Mouse (Mus musculus) limb, embryonic 11.5 days (tissue): ENCODE measurements around the gene Ncr1. TPM values are rescaled to one million over a fixed set of nuclear protein-coding genes. Genes with fewer than 3 reads are reported as not detected.
"Not testable (repeated sequence)": the region's sequence is repeated elsewhere in the genome, so short reads cannot be mapped to it uniquely, and the experiment has no call there.

Experiments used
- ATAC-seq: fragments of 200-750 bp; cut with Nextera tagmentation; 2 replicates; pipeline ENCODE4 v1.8.0; 2017; ENCODE audit warnings: low read depth; ENCODE audit not compliant: insufficient number of reproducible peaks, low FRiP score, low TSS enrichment
- DNase-seq: peaks from one replicate; pipeline ENCODE4 v3.0.0-alpha.2; 2015; ENCODE audit warnings: low spot score
- H3K27ac ChIP-seq: fragments of 300-500 bp; sonication (generic); replicated peaks from 2 replicates; pipeline ENCODE4 v1.5.1; 2014; ENCODE audit warnings: low read depth, mild to moderate bottlenecking, low read length
- H3K27me3 ChIP-seq: fragments of 300-500 bp; sonication (generic); 2 replicates; pipeline ENCODE4 v1.6.1; 2014; ENCODE audit warnings: mild to moderate bottlenecking, low read length, mixed read lengths; ENCODE audit not compliant: control insufficient read depth, insufficient read depth
- H3K36me3 ChIP-seq: fragments of 300-500 bp; sonication (generic); 2 replicates; pipeline ENCODE4 v1.6.1; 2014; ENCODE audit warnings: mild to moderate bottlenecking, low read length, moderate library complexity, mixed read lengths; ENCODE audit not compliant: control insufficient read depth, insufficient read depth
- H3K4me1 ChIP-seq: fragments of 300-500 bp; sonication (generic); 2 replicates; pipeline ENCODE4 v1.6.1; 2014; ENCODE audit warnings: low read length, mixed read lengths; ENCODE audit not compliant: control insufficient read depth, insufficient read depth
- H3K4me2 ChIP-seq: fragments of 300-500 bp; sonication (generic); 2 replicates; pipeline ENCODE4 v1.6.1; 2014; ENCODE audit warnings: low read depth, mild to moderate bottlenecking, moderate library complexity; ENCODE audit not compliant: severe bottlenecking
- H3K4me3 ChIP-seq: fragments of 300-500 bp; sonication (generic); 2 replicates; pipeline ENCODE4 v1.5.1; 2014; ENCODE audit warnings: low read depth, low read length
- H3K9ac ChIP-seq: fragments of 300-500 bp; sonication (generic); 2 replicates; pipeline ENCODE4 v1.6.1; 2014; ENCODE audit warnings: mild to moderate bottlenecking, low read length
- H3K9me3 ChIP-seq: fragments of 300-500 bp; sonication (generic); 2 replicates; pipeline ENCODE4 v1.6.1; 2016; ENCODE audit warnings: low read length; ENCODE audit not compliant: control insufficient read depth
- WGBS: fragments of 180-500 bp; shearing (Covaris S2); extraction: QIAGEN DNeasy Blood & Tissue Kit; methylation state at CpG from one replicate; pipeline ENCODE4 v1.1.7; 2014; 5-methylcytosine and 5-hydroxymethylcytosine counted together
- polyA plus RNA-seq: library from polyadenylated mRNA; unstranded; fragments of >200 nt; fragmentation: Nextera tagmentation; extraction: Ambion mirVana; gene quantifications from 2 replicates; pipeline ENCODE4 v1.2.1, GENCODE M21; 2014

Gene Ncr1
- not detected in 2 replicates for polyA plus RNA-seq

GRCm38 (mm10) chr7:4337509-4337908, at the start of gene Ncr1:
Gene Ncr1 (plus strand): TSS chr7:4337724.
- Histone ChIP-seq H3K9ac (no peak within 1 kb of the TSS), H3K36me3 (no peaks in the 10 kb centered on the region), H3K27me3 (no peaks in the 10 kb centered on the region), H3K4me1 (no peaks in the 10 kb centered on the region), H3K27ac (no peak within 1 kb of the TSS), H3K4me2 (no peak within 1 kb of the TSS), H3K9me3 (no peaks in the 10 kb centered on the region), H3K4me3 (no peak within 1 kb of the TSS)
- ATAC-seq (no peak), DNase-seq (no peak)

- no peak overlapping the region for H3K27ac ChIP-seq
- no peak for DNase-seq
- no peak overlapping the region for H3K4me3 ChIP-seq
- ATAC-seq: no peak
- H3K9ac ChIP-seq: no peak overlapping the region
- H3K27me3 ChIP-seq: no peaks in the 10 kb centered on the region
- no peaks in the 10 kb centered on the region for H3K9me3 ChIP-seq
- no peaks in the 10 kb centered on the region for H3K4me1 ChIP-seq
- H3K4me2 ChIP-seq: no peak overlapping the region
- 74% methylated on average over 5 of the region's 5 CpGs for WGBS
- H3K36me3 ChIP-seq: no peaks in the 10 kb centered on the region
Observed at GRCm38 (mm10) chr7:4292638-4293037, 44.9 kb upstream of the Ncr1 start.

GRCm38 (mm10) chr7:4297189-4297588, 40.3 kb upstream of the Ncr1 start:
- no peak overlapping the region for H3K27ac ChIP-seq
- ATAC-seq (no peak), DNase-seq (no peak)
- H3K4me1 ChIP-seq: no peaks in the 10 kb centered on the region
- H3K9me3 ChIP-seq: no peaks in the 10 kb centered on the region
- no peak overlapping the region for H3K9ac ChIP-seq
- H3K27me3 ChIP-seq: no peaks in the 10 kb centered on the region
- 52% methylated on average over 1 of the region's 1 CpGs for WGBS
- H3K4me2 ChIP-seq: no peak overlapping the region
- H3K36me3 ChIP-seq: no peaks in the 10 kb centered on the region
- no peak overlapping the region for H3K4me3 ChIP-seq

GRCm38 (mm10) chr7:4300166-4300565, 37.4 kb upstream of the Ncr1 start:
- Histone ChIP-seq H3K27ac (no peak overlapping the region), H3K4me2 (no peak overlapping the region), H3K9me3 (no peaks in the 10 kb centered on the region), H3K36me3 (no peaks in the 10 kb centered on the region), H3K9ac (no peak overlapping the region), H3K27me3 (no peaks in the 10 kb centered on the region), H3K4me1 (no peaks in the 10 kb centered on the region), H3K4me3 (no peak overlapping the region)
- no peak for DNase-seq
- no peak for ATAC-seq

- Histone ChIP-seq H3K9me3 (no peaks in the 10 kb centered on the region), H3K4me2 (no peak overlapping the region), H3K36me3 (no peaks in the 10 kb centered on the region), H3K4me3 (no peak overlapping the region), H3K27me3 (no peaks in the 10 kb centered on the region), H3K9ac (no peak overlapping the region), H3K27ac (no peak overlapping the region), H3K4me1 (no peaks in the 10 kb centered on the region)
- no peak for DNase-seq
- WGBS: 85% methylated on average over 1 of the region's 1 CpGs
- no peak for ATAC-seq
Observed at GRCm38 (mm10) chr7:4303457-4303856, 34.1 kb upstream of the Ncr1 start.

- not testable (repeated sequence) for H3K4me1 ChIP-seq, H3K27me3 ChIP-seq, H3K4me3 ChIP-seq, H3K27ac ChIP-seq, H3K9me3 ChIP-seq, H3K36me3 ChIP-seq, H3K4me2 ChIP-seq, DNase-seq, H3K9ac ChIP-seq, ATAC-seq
- 88% methylated on average over 2 of the region's 2 CpGs for WGBS
Observed at GRCm38 (mm10) chr7:4313109-4313508, 24.4 kb upstream of the Ncr1 start.

GRCm38 (mm10) chr7:4313531-4313930, 24.0 kb upstream of the Ncr1 start:
- H3K9ac ChIP-seq, H3K4me1 ChIP-seq, DNase-seq, H3K27ac ChIP-seq, H3K4me2 ChIP-seq, H3K27me3 ChIP-seq, ATAC-seq, H3K36me3 ChIP-seq, H3K9me3 ChIP-seq, H3K4me3 ChIP-seq: not testable (repeated sequence)
- WGBS: 90% methylated on average over 3 of the region's 3 CpGs

- DNase-seq: no peak
- 79% methylated on average over 2 of the region's 2 CpGs for WGBS
- Histone ChIP-seq H3K4me1 (no peaks in the 10 kb centered on the region), H3K9me3 (no peaks in the 10 kb centered on the region), H3K4me2 (no peak overlapping the region), H3K36me3 (no peaks in the 10 kb centered on the region), H3K27me3 (no peaks in the 10 kb centered on the region), H3K4me3 (no peak overlapping the region), H3K9ac (no peak overlapping the region), H3K27ac (no peak overlapping the region)
- no peak for ATAC-seq
Observed at GRCm38 (mm10) chr7:4323301-4323700, 14.2 kb upstream of the Ncr1 start.

GRCm38 (mm10) chr7:4373521-4373920, 36.0 kb downstream of the Ncr1 start:
- ATAC-seq (no peak), DNase-seq (no peak)
- no peak overlapping the region for H3K27ac ChIP-seq
- no peaks in the 10 kb centered on the region for H3K4me1 ChIP-seq
- H3K4me3 ChIP-seq: no peak overlapping the region
- H3K4me2 ChIP-seq: no peak overlapping the region
- no peaks in the 10 kb centered on the region for H3K9me3 ChIP-seq
- no peaks in the 10 kb centered on the region for H3K27me3 ChIP-seq
- 84% methylated on average over 7 of the region's 7 CpGs for WGBS
- H3K9ac ChIP-seq: no peak overlapping the region
- H3K36me3 ChIP-seq: no peaks in the 10 kb centered on the region
